Mouse (Mus musculus): ENCODE measurements around the gene Ube2u.

The Ube2u gene

DNA sequence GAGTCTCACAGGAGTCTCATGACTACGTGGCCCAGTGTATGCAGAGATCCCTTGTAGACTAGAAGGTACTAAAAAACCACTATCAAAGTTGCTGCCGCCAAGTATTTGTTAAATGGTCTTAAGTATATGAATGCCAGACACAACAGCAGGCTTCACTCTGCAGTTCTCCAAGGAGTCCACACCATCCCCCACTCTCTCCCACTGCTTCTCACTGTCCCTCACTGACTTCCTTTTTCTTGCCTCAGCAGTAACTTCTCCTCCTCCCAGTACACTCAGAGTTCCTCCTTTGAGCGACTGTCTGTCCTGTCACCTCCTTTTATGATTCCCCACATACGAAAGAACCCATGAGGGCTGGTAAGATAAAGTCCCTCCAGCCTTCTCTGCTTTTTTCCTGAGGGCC is 69.3 kb downstream of the Ube2u start:
- DNase-seq (ENCODE audit: low read depth, low spot score) = no peak

DNA sequence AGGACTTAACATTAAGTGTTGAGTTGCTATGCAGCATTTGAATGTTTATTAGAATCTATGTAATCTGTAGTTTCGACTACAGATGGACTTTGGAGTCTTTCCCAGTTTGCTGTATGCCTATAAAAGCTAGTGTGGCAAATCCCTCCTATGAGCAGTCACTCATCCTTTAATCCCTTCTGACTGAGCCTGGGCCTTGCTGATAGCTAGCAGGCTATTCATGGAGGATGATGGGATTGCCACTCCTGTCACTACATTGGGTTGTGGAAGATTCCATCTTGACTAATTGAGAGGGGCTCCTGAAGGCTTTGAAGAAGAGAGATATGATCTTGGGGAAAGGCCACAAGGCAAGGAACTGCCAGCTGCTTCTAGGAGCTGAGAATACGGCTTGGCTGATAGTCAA is 74.6 kb downstream of the Ube2u start:
- DNase-seq (ENCODE audit: low read depth, low spot score) = no peak

GRCm38 (mm10) chr4:100588236-100589206 is 109.9 kb downstream of the Ube2u start:
- peak; percentile 78 for DNase-seq (ENCODE audit: low read depth, low spot score)

DNA sequence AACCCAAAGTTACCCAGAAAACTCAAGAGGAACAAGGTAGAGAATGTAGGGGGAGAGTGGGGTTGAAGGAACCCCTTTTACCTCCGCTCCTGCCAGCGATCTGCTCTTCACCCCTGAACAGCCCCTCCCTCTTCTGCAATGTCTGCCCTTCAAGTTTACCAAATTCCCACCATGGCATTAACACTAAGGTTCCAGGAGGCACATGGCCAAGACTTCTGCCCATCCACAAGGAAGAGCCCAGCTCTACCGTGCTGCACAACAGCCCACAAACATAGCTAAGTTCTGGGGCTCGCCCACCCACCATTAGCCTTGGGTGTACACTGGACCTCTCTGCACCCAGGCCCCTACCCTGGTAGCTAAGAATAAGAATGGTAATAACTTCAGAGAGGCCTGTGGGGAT is 117.1 kb downstream of the Ube2u start:
- DNase-seq (ENCODE audit: low read depth, low spot score) = no peak

- no peak for DNase-seq (ENCODE audit: low read depth, low spot score)
Measured at GRCm38 (mm10) chr4:100596630-100597029, 118.0 kb downstream of the Ube2u start.

GRCm38 (mm10) chr4:100597049-100597448 is 118.4 kb downstream of the Ube2u start:
- DNase-seq (ENCODE audit: low read depth, low spot score) = no peak
